Mouse (Mus musculus) neural tube, embryonic 13.5 days (tissue): ENCODE measurements around the gene Bphl. TPM values are rescaled to one million over a fixed set of nuclear protein-coding genes. Genes with fewer than 3 reads are reported as not detected.

Experiments used
- ATAC-seq: fragments of 200-750 bp; cut with Nextera tagmentation; 2 replicates; pipeline ENCODE4 v1.8.0; 2017; ENCODE audit warnings: low read depth, mild to moderate bottlenecking, moderate TSS enrichment, moderate library complexity
- H3K27ac ChIP-seq: fragments of 300-500 bp; sonication (generic); replicated peaks from 2 replicates; pipeline ENCODE4 v1.5.1; 2015; ENCODE audit warnings: moderate library complexity, mild to moderate bottlenecking, inconsistent platforms
- H3K27me3 ChIP-seq: fragments of 300-500 bp; sonication (generic); 2 replicates; pipeline ENCODE4 v1.6.1; 2015; ENCODE audit warnings: mild to moderate bottlenecking, inconsistent platforms
- H3K36me3 ChIP-seq: fragments of 300-500 bp; sonication (generic); 2 replicates; pipeline ENCODE4 v1.6.1; 2015; ENCODE audit warnings: mild to moderate bottlenecking, inconsistent platforms
- H3K4me1 ChIP-seq: fragments of 300-500 bp; sonication (generic); replicated peaks from 2 replicates; pipeline ENCODE4 v1.6.1; 2015; ENCODE audit warnings: inconsistent platforms
- H3K4me2 ChIP-seq: fragments of 300-500 bp; sonication (generic); 2 replicates; pipeline ENCODE4 v1.6.1; 2015; ENCODE audit warnings: inconsistent platforms, mild to moderate bottlenecking, moderate library complexity
- H3K4me3 ChIP-seq: fragments of 300-500 bp; sonication (generic); 2 replicates; pipeline ENCODE4 v1.5.1; 2015; ENCODE audit warnings: mild to moderate bottlenecking, inconsistent platforms
- H3K9ac ChIP-seq: fragments of 300-500 bp; sonication (generic); 2 replicates; pipeline ENCODE4 v1.6.1; 2015; ENCODE audit warnings: moderate library complexity, mild to moderate bottlenecking, inconsistent platforms
- H3K9me3 ChIP-seq: fragments of 300-500 bp; sonication (generic); 2 replicates; pipeline ENCODE4 v1.6.1; 2016; ENCODE audit warnings: inconsistent platforms
- WGBS: fragments of 180-500 bp; shearing (Covaris S2); methylation state at CpG from one replicate; pipeline ENCODE4 v1.1.7; 2015; 5-methylcytosine and 5-hydroxymethylcytosine counted together
- polyA plus RNA-seq: library from polyadenylated mRNA; unstranded; fragments of >200 nt; fragmentation: Nextera tagmentation; extraction: Ambion mirVana; gene quantifications from 2 replicates; pipeline ENCODE4 v1.2.1, GENCODE M21; 2015

Bphl gene
- polyA plus RNA-seq, 1 experiment from 2014 or later = 49.5 TPM

GRCm38 (mm10) chr13:34096455-34096854, 59.1 kb downstream of the Bphl start:
- Histone ChIP-seq H3K9ac (peak overlapping the region; percentile 43), H3K4me1 (peaks cover 23% of the 10 kb centered on the region), H3K27me3 (no peaks in the 10 kb centered on the region), H3K9me3 (no peaks in the 10 kb centered on the region), H3K4me2 (peak overlapping the region; percentile 18), H3K27ac (peak overlapping the region; percentile 83), H3K36me3 (no peaks in the 10 kb centered on the region), H3K4me3 (no peak overlapping the region)
- 54% methylated on average over 4 of the region's 4 CpGs for WGBS
- ATAC-seq = peak; percentile 78

- WGBS = 48% methylated on average over 3 of the region's 3 CpGs
- no peaks in the 10 kb centered on the region for H3K27me3 ChIP-seq
- H3K4me1 ChIP-seq = peaks cover 23% of the 10 kb centered on the region
- peak overlapping the region; percentile 83 for H3K27ac ChIP-seq
- no peaks in the 10 kb centered on the region for H3K36me3 ChIP-seq
- no peaks in the 10 kb centered on the region for H3K9me3 ChIP-seq
- H3K4me2 ChIP-seq = no peak overlapping the region
- no peak for ATAC-seq
- H3K9ac ChIP-seq = no peak overlapping the region
- H3K4me3 ChIP-seq = no peak overlapping the region
Observed at GRCm38 (mm10) chr13:34097086-34097485, 59.7 kb downstream of the Bphl start.

- ATAC-seq = no peak
- Histone ChIP-seq H3K27ac (no peak overlapping the region), H3K9me3 (no peaks in the 10 kb centered on the region), H3K9ac (0 out of 2 replicates have a peak overlapping the region, but pooled peaks have one; percentile 8), H3K4me3 (no peak overlapping the region), H3K4me1 (peaks cover 18% of the 10 kb centered on the region), H3K27me3 (no peaks in the 10 kb centered on the region), H3K4me2 (no peak overlapping the region), H3K36me3 (no peaks in the 10 kb centered on the region)
- WGBS = 80% methylated on average over 3 of the region's 3 CpGs
Observed at GRCm38 (mm10) chr13:34100733-34101132, 63.3 kb downstream of the Bphl start.

GRCm38 (mm10) chr13:34101247-34101646, 63.9 kb downstream of the Bphl start:
- no peak overlapping the region for H3K27ac ChIP-seq
- peaks cover 14% of the 10 kb centered on the region for H3K4me1 ChIP-seq
- H3K9ac ChIP-seq = no peak overlapping the region
- no peak overlapping the region for H3K4me2 ChIP-seq
- H3K27me3 ChIP-seq = no peaks in the 10 kb centered on the region
- no peak overlapping the region for H3K4me3 ChIP-seq
- WGBS = 91% methylated on average over 10 of the region's 10 CpGs
- no peaks in the 10 kb centered on the region for H3K9me3 ChIP-seq
- no peaks in the 10 kb centered on the region for H3K36me3 ChIP-seq
- ATAC-seq = no peak

- no peaks in the 10 kb centered on the region for H3K27me3 ChIP-seq
- 91% methylated on average over 9 of the region's 9 CpGs for WGBS
- H3K4me3 ChIP-seq = no peak overlapping the region
- peaks cover 7% of the 10 kb centered on the region for H3K4me1 ChIP-seq
- H3K9ac ChIP-seq = no peak overlapping the region
- no peaks in the 10 kb centered on the region for H3K36me3 ChIP-seq
- no peak overlapping the region for H3K27ac ChIP-seq
- no peak for ATAC-seq
- no peak overlapping the region for H3K4me2 ChIP-seq
- H3K9me3 ChIP-seq = no peaks in the 10 kb centered on the region
Observed at GRCm38 (mm10) chr13:34101908-34102307, 64.5 kb downstream of the Bphl start.

DNA sequence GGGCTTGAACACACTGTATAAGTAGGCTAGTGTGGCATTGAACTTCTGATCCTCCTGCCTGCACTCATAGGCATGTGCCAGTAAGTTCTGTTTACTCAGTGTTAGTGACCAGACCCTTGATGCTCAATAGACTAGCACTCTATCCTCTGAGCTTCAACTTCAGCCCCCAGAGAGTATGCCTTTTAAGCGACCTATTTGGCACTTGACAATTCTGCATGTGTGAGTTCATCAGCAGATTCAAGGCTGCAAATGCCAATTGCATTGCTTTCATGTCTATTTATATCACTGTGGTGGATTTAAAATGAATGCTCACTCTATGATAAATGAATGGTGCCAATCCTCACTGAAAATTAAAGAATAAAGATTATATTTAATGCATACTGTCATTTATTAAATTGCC, 68.0 kb downstream of the Bphl start:
- Histone ChIP-seq H3K9me3 (no peaks in the 10 kb centered on the region), H3K36me3 (no peaks in the 10 kb centered on the region), H3K4me2 (no peak overlapping the region), H3K9ac (no peak overlapping the region), H3K27ac (no peak overlapping the region), H3K4me1 (peaks cover 10% of the 10 kb centered on the region), H3K27me3 (no peaks in the 10 kb centered on the region), H3K4me3 (no peak overlapping the region)
- WGBS = 66% methylated on average over 1 of the region's 1 CpGs
- ATAC-seq = no peak

GRCm38 (mm10) chr13:34106256-34106655, 68.9 kb downstream of the Bphl start:
- Histone ChIP-seq H3K27ac (no peak overlapping the region), H3K36me3 (no peaks in the 10 kb centered on the region), H3K9me3 (no peaks in the 10 kb centered on the region), H3K9ac (no peak overlapping the region), H3K27me3 (no peaks in the 10 kb centered on the region), H3K4me3 (no peak overlapping the region), H3K4me2 (no peak overlapping the region), H3K4me1 (peaks cover 6% of the 10 kb centered on the region)
- no peak for ATAC-seq
- 85% methylated on average over 2 of the region's 2 CpGs for WGBS

- peak; percentile 53; the same call in 1 of the 2 replicates for ATAC-seq
- Histone ChIP-seq H3K9ac (no peak overlapping the region), H3K4me3 (no peak overlapping the region), H3K4me2 (no peak overlapping the region), H3K27ac (no peak overlapping the region), H3K27me3 (no peaks in the 10 kb centered on the region), H3K9me3 (no peaks in the 10 kb centered on the region), H3K36me3 (no peaks in the 10 kb centered on the region), H3K4me1 (peaks cover 6% of the 10 kb centered on the region)
- 86% methylated on average over 1 of the region's 1 CpGs for WGBS
Observed at GRCm38 (mm10) chr13:34106999-34107398, 69.6 kb downstream of the Bphl start.

GRCm38 (mm10) chr13:34109035-34109676, 71.8 kb downstream of the Bphl start:
- H3K4me1 ChIP-seq = peaks cover 6% of the 10 kb centered on the region
- no peak overlapping the region for H3K27ac ChIP-seq
- no peak overlapping the region for H3K9ac ChIP-seq
- WGBS = 74% methylated on average over 4 of the region's 4 CpGs
- no peaks in the 10 kb centered on the region for H3K9me3 ChIP-seq
- no peaks in the 10 kb centered on the region for H3K27me3 ChIP-seq
- no peak overlapping the region for H3K4me2 ChIP-seq
- no peak overlapping the region for H3K4me3 ChIP-seq
- no peak for ATAC-seq
- H3K36me3 ChIP-seq = no peaks in the 10 kb centered on the region

GRCm38 (mm10) chr13:34109677-34110058, 72.3 kb downstream of the Bphl start:
- Histone ChIP-seq H3K27ac (no peak overlapping the region), H3K27me3 (no peaks in the 10 kb centered on the region), H3K9ac (no peak overlapping the region), H3K9me3 (no peaks in the 10 kb centered on the region), H3K4me2 (no peak overlapping the region), H3K4me1 (peaks cover 6% of the 10 kb centered on the region), H3K4me3 (no peak overlapping the region), H3K36me3 (no peaks in the 10 kb centered on the region)
- no peak for ATAC-seq
- 42% methylated on average over 4 of the region's 4 CpGs for WGBS

DNA sequence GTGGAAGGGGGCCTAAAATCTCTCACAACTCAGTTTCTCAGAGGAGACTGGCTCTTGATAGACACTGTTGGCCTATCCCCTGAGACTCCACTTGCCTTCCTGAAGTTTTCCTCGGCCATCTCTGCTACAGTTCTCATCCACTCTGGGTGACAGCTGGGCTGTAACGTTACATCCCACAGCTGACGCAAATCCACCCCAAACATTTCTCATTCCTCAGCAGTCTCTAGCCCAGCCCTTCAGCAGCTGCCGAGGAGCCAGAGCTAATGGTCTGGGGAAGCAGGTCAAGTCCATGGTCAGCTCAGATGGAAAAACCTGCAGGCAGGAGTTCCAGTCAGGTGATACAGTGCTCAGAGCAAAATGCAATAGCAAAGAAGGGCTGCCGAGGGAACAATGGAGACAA, 73.6 kb downstream of the Bphl start:
- ATAC-seq = no peak
- 85% methylated on average over 5 of the region's 5 CpGs for WGBS
- no peak overlapping the region for H3K4me3 ChIP-seq

DNA sequence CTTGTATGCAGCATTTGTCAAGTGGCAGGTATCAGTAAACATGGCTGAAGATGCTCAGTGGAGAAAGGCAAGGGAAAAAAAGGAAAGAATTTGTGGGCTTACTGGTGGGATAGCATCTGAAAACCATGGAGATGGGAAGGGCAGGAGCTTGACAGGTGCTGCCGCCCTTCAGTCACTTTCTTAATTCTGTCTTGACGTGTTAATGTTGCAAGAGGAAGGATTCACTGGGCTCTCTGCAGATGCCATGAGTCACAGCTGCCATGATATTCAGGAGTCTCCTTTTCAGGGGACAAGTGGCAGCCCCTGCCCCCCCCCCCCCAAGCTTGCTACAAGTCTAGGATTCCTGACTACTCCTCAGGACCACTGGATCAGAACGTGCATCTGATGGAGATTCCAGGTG, 74.5 kb downstream of the Bphl start:
- ATAC-seq = no peak
- no peaks in the 10 kb centered on the region for H3K36me3 ChIP-seq
- no peak overlapping the region for H3K9ac ChIP-seq
- no peaks in the 10 kb centered on the region for H3K27me3 ChIP-seq
- H3K4me3 ChIP-seq = no peak overlapping the region
- H3K27ac ChIP-seq = no peak overlapping the region
- no peak overlapping the region for H3K4me2 ChIP-seq
- H3K9me3 ChIP-seq = no peaks in the 10 kb centered on the region
- H3K4me1 ChIP-seq = peaks cover 6% of the 10 kb centered on the region
- WGBS = 84% methylated on average over 3 of the region's 3 CpGs

More for the DNA sequence above, 73.6 kb downstream of the Bphl start:
- Histone ChIP-seq H3K4me1 (peaks cover 6% of the 10 kb centered on the region), H3K27ac (no peak overlapping the region), H3K27me3 (no peaks in the 10 kb centered on the region), H3K9me3 (no peaks in the 10 kb centered on the region), H3K36me3 (no peaks in the 10 kb centered on the region), H3K4me2 (no peak overlapping the region), H3K9ac (no peak overlapping the region)
